Mouse (Mus musculus) MEL (cell line): ENCODE measurements around the gene Cldn19.
A peak's percentile ranks its signal among the peaks of the same experiment; 100 is the strongest.

Experiments used
- CTCF ChIP-seq, 3 experiments: IDR thresholded peaks in 2 of 3; conservative IDR thresholded peaks in 1 of 3; 2 replicates each; pipeline ENCODE4 v1.5.1; 2011 to 2012; ENCODE audit warnings: low read length in 3 of 3, low read depth in 2 of 3, mild to moderate bottlenecking in 2 of 3, improper control_type of control experiment in 1 of 3, inconsistent platforms in 1 of 3, mixed read lengths in 1 of 3, moderate library complexity in 1 of 3; ENCODE audit not compliant: control insufficient read depth in 1 of 3, insufficient read depth in 1 of 3, poor library complexity in 1 of 3, severe bottlenecking in 1 of 3
- E2F4 ChIP-seq: IDR thresholded peaks from 2 replicates; pipeline ENCODE4 v1.6.1; 2011; ENCODE audit warnings: low read depth, low read length, improper control_type of control experiment, borderline replicate concordance
- GABPA ChIP-seq: IDR thresholded peaks from 2 replicates; pipeline ENCODE4 v1.6.1; 2012; ENCODE audit warnings: low read depth, mild to moderate bottlenecking, inconsistent platforms, low read length, improper control_type of control experiment, moderate library complexity
- HCFC1 ChIP-seq: IDR thresholded peaks from 2 replicates; pipeline ENCODE4 v1.6.1; 2012; ENCODE audit warnings: low read depth, mild to moderate bottlenecking, inconsistent platforms, low read length, improper control_type of control experiment, moderate library complexity
- JUND ChIP-seq: IDR thresholded peaks from 2 replicates; pipeline ENCODE4 v1.6.1; 2011; ENCODE audit warnings: low read depth, mild to moderate bottlenecking, improper control_type of control experiment, low read length
- MAX ChIP-seq: IDR thresholded peaks from 2 replicates; pipeline ENCODE4 v1.6.1; 2011; ENCODE audit warnings: low read length, improper control_type of control experiment
- POLR2A ChIP-seq, 2 experiments: IDR thresholded peaks; 2 replicates each; pipeline ENCODE4 v1.6.1; 2011 to 2012; ENCODE audit warnings: low read length in 2 of 2, mild to moderate bottlenecking in 2 of 2, control low read depth in 1 of 2, improper control_type of control experiment in 1 of 2, low read depth in 1 of 2, moderate library complexity in 1 of 2; ENCODE audit not compliant: control insufficient read depth in 1 of 2, insufficient read depth in 1 of 2, poor library complexity in 1 of 2
- POLR2AphosphoS5 ChIP-seq: IDR thresholded peaks from 2 replicates; pipeline ENCODE4 v1.6.1; 2012; ENCODE audit warnings: low read depth, borderline replicate concordance, mild to moderate bottlenecking, inconsistent platforms, low read length, moderate library complexity, mixed read lengths
- SIN3A ChIP-seq: IDR thresholded peaks from 2 replicates; pipeline ENCODE4 v1.6.1; 2012; ENCODE audit warnings: low read length, improper control_type of control experiment, inconsistent platforms
- UBTF ChIP-seq: IDR thresholded peaks from 2 replicates; pipeline ENCODE4 v1.6.1; 2012; ENCODE audit warnings: low read depth, mild to moderate bottlenecking, inconsistent platforms, low read length, improper control_type of control experiment, moderate library complexity, borderline replicate concordance; ENCODE audit not compliant: insufficient read depth
- USF1 ChIP-seq: IDR thresholded peaks from 2 replicates; pipeline ENCODE4 v1.6.1; 2014; ENCODE audit warnings: low read depth, mild to moderate bottlenecking, inconsistent platforms, low read length, improper control_type of control experiment, moderate library complexity
- USF2 ChIP-seq, 2 experiments: IDR thresholded peaks; 2 replicates each; pipeline ENCODE4 v1.6.1; 2011 to 2012; ENCODE audit warnings: improper control_type of control experiment in 2 of 2, low read length in 2 of 2, borderline replicate concordance in 1 of 2, inconsistent platforms in 1 of 2, low read depth in 1 of 2, mild to moderate bottlenecking in 1 of 2; ENCODE audit not compliant: insufficient read depth in 1 of 2
- ZC3H11A ChIP-seq: IDR thresholded peaks from 2 replicates; pipeline ENCODE4 v1.6.1; 2012; ENCODE audit warnings: low read depth, mild to moderate bottlenecking, inconsistent platforms, low read length, improper control_type of control experiment
- ZNF384 ChIP-seq: IDR thresholded peaks from 2 replicates; pipeline ENCODE4 v1.6.1; 2012; ENCODE audit warnings: low read depth, mild to moderate bottlenecking, inconsistent platforms, low read length, improper control_type of control experiment

DNA sequence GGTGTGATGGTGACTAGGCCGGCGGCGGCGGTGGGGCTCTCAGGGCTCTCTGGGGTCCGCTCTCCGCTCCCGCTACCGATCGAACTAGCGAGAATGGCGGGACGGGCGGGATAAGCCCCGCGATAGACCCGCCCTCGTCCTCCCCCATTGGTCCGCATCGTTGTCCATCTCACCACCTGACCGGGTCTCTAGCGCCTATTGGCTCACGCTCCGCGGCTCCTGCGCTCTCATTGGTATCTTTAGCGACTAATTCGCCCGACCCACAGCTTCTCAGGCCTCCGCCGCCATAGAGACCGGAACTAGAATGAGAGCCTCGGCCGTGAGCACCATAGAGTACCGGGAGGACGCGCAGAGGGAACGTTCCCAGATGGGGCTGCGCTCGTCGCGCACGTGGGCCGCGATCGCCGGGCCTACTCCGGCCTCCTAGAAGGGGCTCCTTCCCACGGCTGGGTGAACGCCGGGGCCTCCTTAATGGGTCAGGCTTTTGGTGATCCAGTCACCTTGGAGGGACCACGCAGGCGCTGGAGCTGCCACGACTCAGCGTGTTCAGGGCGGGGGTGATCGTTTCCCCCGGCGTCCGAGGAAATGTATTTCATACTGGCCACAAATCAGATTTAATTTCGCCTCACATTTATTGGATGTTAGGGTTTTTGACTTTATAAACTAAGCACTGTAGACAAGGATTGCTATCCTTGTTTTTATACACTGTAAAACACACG is 39.4 kb downstream of the Cldn19 start, which contains the start of gene Ybx1:
- no peak for TF ChIP-seq POLR2AphosphoS5
- no peak for TF ChIP-seq CTCF (IDR thresholded peaks at IDR 0.05 in 2 of 3, conservative IDR thresholded peaks at IDR 0.05 in 1 of 3; ENCODE audit: control insufficient read depth in 1 of 3, insufficient read depth in 1 of 3, low read depth in 2 of 3, low read length in 3 of 3, poor library complexity in 1 of 3, severe bottlenecking in 1 of 3)
- peak; percentile 88 for TF ChIP-seq SIN3A
- no peak for TF ChIP-seq GABPA
- TF ChIP-seq USF2 (IDR thresholded peaks at IDR 0.05; ENCODE audit: borderline replicate concordance in 1 of 2, insufficient read depth in 1 of 2, low read depth in 1 of 2, low read length in 2 of 2) = peak; percentile 59 to 91; a peak in 3 of 4 replicates
- TF ChIP-seq ZNF384 = no peak
- TF ChIP-seq MAX = peak; percentile 94
- TF ChIP-seq HCFC1 = peak; percentile 88
- no peak for TF ChIP-seq JUND
- no peak for TF ChIP-seq ZC3H11A
- peak; percentile 58 to 80 for TF ChIP-seq POLR2A (IDR thresholded peaks at IDR 0.05; ENCODE audit: control insufficient read depth in 1 of 2, insufficient read depth in 1 of 2, low read depth in 1 of 2, low read length in 2 of 2, poor library complexity in 1 of 2)
- 0 out of 2 replicates have a peak, but pooled peaks have one; percentile 67 for TF ChIP-seq UBTF
- TF ChIP-seq USF1 = peak; percentile 97
- no peak for TF ChIP-seq E2F4
